Mouse (Mus musculus): ENCODE results near the gene Mus81.
A peak's percentile ranks its signal among the peaks of the same experiment; 100 is the strongest.
"Not testable (repeated sequence)": the region's sequence is repeated elsewhere in the genome, so short reads cannot be mapped to it uniquely, and the experiment has no call there.

Gene Mus81

DNA sequence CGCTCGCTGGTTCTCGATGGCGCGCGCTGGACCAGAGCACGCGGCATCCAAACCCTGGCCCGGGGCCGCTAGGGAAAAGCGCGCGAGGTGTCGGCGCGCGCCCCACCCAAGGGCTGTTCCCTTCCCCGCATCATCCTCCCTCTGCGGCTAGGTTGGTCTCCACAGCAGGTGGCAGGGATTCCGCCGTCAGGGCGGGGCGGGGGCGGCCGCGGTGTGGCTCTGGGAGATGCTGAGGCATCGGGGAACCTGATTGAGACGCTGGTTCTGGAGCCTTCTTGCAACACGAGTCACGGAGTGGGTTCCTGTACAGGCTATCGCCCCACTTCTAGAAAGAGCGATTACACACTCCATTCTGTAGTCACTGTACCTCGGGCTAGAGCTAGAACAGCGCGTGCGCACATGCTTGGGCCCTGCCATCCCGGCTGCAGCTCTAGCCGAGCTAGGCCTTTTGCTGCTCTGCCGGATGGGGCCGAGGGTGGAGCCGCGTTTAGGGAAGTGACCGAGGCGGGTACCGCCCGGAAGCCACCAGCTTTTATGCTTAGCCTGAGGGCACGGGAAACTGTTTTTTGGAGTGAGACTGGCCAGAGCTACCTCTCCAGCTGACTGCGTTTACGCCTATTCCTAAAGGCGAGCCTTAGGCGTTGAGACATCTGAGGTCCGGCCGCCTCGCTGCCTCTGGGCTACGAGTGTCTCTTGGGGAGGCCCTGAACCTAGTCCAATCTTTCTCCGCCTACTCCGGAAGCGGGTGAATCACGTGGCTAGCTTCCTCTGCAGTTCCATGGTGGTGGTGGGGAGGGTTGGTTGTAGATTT is 2.9 kb upstream of the Mus81 start:
- DNase-seq = peak; percentile 77 to 86

DNA sequence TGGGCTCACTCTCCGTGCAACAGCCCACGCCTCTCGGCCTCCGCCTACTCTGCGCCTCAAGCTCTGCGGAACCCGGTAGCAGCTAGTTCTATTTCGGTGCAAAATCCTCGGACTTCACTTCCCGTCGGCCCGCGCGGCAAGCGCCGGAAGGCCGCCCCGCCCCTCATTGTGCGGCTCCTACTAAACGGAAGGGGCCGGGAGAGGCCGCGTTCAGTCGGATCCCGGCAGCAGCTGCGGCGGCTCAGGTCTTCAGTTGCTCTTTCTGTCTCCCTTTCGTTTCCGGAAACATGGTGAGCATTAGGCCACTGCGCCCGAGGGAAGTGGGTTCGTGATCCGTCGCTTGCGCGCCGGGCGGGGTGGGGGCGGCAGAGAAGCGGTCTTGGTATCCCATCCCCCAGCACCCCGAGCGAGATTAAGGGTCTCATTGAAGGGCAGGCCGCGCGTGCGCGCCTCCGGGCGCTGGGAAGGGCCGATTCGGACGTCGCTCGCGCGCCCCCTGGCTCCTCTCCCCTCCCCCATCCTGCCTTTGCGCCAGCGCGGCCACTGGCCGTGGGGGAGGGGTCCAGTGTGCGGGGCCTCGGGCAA is 2.2 kb upstream of the Mus81 start, which contains the start of gene Cfl1:
Gene Cfl1, plus strand, starts transcription at position 143 of the 585 bp plus-strand sequence.
- DNase-seq = peak; percentile 96

DNA sequence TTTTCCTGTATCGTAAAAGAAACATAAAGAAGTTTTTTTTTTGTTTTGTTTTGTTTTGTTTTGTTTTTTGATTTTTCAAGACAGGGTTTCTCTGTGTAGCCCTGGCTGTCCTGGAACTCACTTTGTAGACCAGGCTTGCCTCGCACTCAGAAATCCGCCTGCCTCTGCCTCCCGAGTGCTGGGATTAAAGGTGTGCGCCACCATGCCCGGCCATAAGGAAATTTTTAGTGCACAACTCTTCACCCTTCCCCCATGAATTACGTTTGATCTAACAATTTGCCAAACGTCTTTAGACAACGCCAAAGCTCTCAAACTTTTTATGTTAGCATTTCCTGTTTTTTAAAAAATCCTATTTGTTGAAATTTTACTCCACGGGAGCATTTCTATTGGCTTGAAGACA is 1.5 kb upstream of the Mus81 start:
- DNase-seq = not testable (repeated sequence)

DNA sequence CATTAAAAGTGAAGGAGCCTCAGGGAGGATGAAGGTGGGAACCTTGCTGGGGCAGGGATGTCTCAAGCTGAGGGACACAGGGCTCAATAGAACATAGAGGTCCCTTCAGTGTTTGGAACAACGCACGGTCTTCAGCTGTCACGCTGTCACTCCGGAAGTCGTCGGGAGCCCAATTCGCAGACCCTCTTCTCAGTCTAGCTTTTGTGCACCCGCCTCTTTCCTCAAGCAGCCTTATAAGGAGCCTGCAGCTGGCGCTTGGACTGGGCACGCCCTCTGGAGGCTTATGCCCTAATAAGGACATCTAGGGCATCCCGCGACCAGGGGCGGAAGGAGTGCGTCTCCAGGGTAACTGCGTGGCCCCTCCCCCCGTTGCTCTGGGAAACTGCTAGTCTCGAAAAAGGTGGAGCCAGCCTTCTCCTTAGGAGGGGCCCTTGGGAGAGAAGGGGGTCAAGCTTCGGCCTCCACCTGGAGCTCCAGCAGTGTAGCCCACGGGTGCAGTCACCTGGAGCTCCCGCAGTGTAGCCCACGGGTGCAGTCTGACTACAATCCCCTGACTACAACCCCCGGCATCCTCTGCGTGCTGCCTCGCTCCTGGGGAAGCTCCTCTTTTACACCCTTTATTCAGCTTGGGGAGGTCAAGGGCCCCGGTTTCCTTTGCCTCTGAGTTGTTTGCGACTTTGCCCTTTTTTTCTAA is 823 bp upstream of the Mus81 start:
- peak; percentile 98 to 99 for DNase-seq

DNA sequence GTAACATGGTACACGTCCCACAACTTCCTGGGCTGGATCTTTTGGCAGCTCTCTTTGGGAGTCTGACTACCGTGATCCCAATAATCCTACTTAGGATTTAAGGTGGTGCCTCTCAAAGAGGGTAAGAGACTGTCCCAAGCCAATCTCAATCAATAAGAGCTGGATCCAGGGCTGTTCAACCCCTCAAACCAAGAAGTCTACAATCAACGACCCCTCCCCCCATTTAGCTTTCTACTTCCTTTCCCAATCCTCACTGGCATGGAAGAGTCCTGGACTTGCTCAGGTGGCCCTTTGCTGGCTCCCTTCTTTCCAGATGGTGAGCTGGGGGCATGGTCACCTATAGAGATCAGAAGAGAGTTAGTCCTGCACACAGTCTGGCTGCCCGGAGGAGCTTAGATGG is 1.4 kb downstream of the Mus81 start:
- no peak for DNase-seq

DNA sequence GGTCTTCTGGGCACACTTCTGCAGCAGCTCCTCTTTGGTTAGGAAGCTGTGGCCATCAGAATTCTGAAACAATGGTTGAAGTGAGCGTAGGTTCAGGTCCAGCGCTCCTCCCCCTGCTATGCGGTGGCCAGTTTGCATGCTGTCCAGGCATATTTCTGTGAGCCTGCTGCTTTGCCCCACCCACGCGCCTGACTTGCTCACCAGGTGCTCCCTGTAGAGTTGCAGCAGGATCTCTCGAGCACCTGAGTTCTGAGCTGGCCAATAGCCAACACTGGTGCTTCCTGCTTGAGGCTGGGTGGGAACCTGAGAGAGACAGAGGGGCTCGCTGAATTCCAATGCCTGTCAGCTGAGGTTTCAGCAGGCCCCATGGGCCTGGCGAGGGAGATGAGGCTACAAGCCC is 1.9 kb downstream of the Mus81 start:
- no peak for DNase-seq

- DNase-seq = no peak
These were observed 2.4 kb downstream of the Mus81 start for GRCm38 (mm10) chr19:5485821-5486220.

DNA sequence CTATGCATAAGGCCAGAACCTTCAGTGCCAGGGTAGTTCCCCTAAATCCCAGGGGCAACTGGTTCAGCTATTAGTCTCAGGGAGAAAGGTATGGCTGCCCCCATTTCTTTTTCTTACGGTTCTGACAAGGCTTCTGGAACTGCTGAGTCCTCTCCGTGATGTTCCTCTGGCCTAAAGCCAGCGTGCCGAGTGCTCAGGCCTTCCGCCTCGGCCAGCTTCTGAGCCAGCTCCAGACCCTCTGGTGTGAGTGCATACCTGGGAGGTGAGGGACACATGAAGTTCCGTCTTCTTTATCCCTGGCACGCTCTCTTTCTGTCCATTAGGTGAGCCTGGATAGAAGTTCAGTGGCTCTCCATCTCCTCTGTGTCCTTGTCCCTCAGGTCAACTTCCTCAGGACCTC is 2.8 kb downstream of the Mus81 start:
- DNase-seq = no peak

GRCm38 (mm10) chr19:5484496-5484895 is 3.7 kb downstream of the Mus81 start:
- no peak for DNase-seq

DNA sequence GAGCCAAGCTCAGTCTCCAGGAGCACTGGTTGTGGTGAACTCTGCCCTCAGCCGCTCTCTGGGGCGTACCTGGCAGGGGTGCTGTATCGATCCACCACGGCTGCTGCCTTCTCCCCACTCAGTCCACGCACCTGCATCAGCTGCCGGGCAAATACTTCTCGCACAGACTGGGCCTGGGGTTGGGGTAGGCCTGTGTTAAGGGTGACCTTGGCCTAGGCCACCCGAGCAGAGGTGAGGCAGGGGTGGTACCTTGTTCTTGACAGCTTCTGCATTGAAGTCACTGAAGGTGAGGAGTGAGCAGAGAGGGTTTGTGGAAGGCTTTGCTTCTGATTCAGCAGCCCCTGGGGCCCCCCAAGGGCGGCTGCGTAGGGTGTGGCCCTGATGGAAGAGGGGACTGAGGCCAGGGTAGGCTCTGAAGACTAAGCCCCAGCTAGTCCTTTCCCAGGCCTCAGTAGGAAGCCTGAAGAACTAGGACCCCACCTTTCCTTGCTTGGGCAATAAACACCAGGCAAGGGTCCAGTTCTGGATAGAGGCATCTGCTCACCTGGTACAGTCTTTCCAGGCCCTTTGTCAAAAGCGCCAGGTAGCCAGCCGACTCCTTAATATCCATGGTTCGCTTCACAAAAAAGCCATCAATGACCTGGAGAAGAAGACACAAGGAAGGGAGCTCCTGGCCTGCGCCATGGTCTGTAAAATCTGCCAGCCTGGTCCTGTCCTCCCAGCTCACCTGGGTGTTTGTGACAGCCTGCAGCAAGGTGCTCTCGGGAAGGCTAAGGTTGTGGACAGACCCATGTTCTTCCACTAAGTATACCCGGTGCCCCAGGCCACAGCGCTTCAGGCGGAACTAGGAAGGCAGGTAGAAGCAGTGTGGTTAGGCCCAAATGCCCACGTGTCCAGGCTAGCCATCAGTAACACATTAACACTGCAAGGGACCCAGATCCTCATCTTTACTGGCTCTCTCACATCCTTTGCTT is 4.5 kb downstream of the Mus81 start:
- no peak for DNase-seq

DNA sequence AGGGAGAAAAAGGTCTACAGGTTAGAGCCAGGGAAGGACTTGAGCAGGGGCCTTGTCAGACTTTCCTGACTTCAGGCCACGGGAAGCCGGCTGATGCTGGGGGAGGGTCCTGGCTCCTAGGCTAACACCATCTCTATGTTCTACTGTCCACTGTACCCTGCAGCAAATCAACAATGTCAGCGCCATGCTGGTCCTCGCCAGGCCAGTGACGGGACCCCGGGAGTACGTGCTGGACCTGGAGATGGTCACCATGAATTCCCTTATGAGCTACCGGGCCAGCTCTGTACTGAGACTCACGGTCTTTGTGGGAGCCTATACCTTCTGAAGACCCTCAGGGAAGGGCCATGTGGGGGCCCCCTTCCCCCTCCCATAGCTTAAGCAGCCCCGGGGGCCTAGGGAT is 6.8 kb downstream of the Mus81 start:
- DNase-seq = no peak

DNA sequence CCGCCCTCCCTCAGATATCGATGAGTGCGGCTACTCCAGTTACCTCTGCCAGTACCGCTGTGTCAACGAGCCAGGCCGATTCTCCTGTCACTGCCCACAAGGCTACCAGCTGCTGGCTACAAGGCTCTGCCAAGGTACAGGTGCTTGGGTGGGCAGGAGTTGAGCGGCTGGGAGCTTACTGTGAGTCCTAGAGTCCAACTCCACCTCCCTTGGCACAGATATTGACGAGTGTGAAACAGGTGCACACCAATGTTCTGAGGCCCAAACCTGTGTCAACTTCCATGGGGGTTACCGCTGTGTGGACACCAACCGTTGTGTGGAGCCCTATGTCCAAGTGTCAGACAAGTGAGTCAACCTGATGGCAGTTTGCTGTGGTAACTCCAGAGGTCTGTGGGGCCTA is 8.2 kb downstream of the Mus81 start:
- no peak for DNase-seq

DNA sequence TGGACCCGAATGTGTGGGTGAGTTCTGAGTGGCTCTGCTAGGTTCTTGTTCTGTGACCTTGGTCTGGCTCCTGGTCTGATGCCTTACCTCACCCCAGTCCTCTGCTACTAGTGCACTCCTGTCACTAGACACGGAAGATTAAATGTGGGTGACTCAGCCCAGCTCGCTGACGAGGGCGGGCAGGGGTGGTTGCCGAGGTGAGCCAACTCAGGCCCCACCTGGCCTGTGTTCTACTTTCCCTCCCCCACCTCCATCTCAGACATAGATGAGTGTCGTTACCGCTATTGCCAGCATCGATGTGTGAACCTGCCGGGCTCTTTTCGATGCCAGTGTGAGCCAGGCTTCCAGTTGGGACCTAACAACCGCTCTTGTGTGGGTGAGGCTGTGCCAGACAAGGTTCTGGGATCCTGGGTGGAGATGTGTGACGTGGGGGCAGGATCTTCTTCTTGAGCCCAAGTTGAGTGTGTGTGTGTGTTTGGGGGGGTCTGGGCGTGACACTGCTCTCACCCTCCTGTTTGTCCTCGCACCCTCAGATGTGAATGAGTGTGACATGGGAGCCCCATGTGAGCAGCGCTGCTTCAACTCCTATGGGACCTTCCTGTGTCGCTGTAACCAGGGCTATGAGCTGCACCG is 10.4 kb downstream of the Mus81 start:
- DNase-seq = no peak

GRCm38 (mm10) chr19:5477004-5477667 is 11.1 kb downstream of the Mus81 start:
- DNase-seq = no peak

GRCm38 (mm10) chr19:5475069-5475714 is 13.0 kb downstream of the Mus81 start:
- no peak for DNase-seq

DNA sequence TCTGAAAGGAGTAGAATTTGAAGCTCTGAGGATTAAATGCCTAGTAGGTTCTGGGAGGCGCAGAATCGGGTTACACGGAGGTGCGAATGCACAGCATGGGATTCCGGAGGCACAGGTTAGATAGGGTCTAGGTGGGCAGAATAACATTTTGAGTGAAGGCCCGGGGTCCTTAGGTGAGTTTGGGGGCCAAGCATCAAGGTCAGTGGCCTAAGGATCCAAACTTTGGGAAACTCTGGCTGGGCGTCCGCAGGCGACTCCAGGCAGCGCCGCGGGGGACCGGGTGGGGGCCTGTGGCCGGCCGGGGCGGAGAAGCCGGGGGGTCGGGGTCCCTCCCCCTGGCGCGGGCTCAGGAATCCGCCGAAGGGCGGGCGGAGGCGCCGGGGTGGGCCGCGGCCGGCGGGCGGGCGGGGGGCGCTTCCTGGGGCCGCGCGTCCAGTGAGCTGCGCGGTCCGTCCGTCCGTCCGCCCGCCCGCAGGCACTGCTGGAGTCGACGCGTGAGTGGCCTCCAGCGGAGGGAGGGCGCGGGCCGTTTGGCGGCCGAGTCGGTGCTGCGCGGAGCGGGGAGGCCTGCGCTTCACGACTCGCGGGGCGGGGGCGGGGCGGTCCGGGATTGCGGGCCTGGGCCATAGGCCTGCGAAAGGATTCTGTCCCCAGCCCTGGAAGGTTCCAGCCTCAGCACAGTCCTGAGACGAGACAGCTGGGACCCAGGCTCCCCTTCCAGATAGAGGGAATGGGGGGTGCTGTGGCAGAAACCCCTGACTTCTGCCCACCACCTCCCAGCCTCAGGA is 13.7 kb downstream of the Mus81 start:
- no peak for DNase-seq

DNA sequence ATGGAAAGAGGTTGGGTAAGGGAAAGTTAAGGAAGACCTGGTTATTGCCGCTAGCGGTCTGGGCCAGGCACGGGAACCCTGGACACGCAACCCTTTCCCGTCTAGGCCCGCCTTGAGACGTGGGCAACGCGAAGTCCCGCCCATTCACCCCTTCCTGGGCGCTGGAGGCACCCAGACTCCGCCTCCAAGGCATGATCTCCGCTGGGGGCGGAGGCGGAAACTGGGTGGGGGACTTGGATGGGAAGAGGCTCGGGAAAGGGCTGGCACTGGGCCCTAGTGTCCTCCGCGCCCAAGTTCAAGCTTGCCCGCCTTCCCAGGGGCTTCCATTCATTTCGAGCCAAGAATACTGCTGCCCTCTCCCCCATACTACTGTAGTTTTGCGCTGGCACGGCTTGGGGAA is 14.5 kb downstream of the Mus81 start, which contains the start of gene Efemp2:
Gene Efemp2, plus strand, starts transcription at position 235 of the 400 bp plus-strand sequence.
- DNase-seq = peak; percentile 53 to 61

GRCm38 (mm10) chr19:5472857-5473256 is 15.3 kb downstream of the Mus81 start:
- no peak for DNase-seq

DNA sequence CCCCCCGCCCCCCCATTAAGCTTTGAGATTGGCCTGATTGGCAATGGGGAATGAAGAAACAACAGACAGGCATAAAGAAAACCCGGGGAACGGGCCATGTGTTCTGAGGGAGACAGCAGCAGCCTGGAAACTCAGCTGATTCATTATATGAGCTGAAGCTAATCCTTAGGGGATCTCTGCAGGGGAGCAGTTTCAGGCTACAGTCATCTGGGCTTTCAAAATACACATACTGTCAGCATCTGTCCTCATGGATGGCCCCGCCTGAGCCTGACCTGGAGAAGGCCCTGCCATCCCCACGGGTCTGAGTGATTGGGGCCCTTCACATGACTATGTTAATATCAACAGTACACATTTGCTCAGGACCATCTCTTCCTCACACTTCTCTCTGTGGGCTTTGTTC is 16.4 kb downstream of the Mus81 start:
- no peak for DNase-seq

DNA sequence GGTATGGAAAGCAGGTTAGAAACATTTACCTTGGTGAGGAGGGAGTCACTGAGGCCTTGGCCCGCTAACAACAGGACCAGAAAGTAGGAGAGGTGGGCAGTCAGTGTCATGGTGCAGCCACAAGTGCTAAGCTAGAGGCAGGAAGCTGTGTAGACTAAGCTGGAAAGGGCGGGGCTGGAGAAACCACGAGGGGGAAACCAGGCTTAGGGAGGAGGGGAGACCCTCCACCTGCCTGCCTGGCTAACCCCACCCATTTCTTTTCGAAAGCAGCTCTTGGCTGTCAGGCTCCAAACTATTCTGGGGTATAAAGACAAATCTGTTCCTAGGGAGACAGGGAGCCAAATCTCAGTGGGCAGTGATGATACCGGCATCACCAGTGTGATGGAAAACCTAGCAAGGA is 19.8 kb downstream of the Mus81 start, which contains the start of gene Ctsw:
Gene Ctsw, minus strand, starts transcription at position 134 of the 400 bp plus-strand sequence.
- DNase-seq = peak; percentile 57 to 67

All from thymus, adult 18-20 months (tissue).